Mouse (Mus musculus): Measurements from ENCODE around the gene Abcb4. TPM values are rescaled to one million over a fixed set of nuclear protein-coding genes. Genes with fewer than 3 reads are reported as not detected.
"Not testable (repeated sequence)": the region's sequence is repeated elsewhere in the genome, so short reads cannot be mapped to it uniquely, and the experiment has no call there.

Abcb4 gene
- total RNA-seq, 2 experiments from 2014 or later, result 4.6 to 7.0 TPM

GRCm38 (mm10) chr5:9000006-9000405, 106.5 kb downstream of the Abcb4 start:
- DNase-seq, result not testable (repeated sequence)

DNA sequence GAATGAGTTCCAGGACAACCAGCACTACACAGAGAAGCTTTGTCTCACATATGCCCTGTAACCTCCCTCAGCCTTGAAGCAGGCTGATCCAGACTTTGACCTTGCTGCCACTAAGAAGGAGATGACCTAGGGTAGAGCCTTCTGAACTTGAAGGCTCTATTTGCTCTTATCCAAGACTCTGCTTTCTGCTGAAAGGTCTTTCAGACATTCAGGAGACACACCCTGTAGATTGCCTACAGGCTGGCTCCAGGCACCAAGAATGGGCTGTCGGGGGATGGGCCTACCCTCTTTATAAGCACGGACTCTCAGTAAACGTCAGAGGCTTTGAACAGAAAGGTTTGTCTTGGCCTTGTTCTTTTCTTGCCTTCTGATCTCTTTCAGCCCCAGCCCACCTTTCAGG, 113.1 kb downstream of the Abcb4 start:
- not testable (repeated sequence) for DNase-seq

Other genes starting within 250 kb of the Abcb4 start
- 10 to 100 TPM; 14.8 to 16.2 TPM for gene Abcb1a, start 233.6 kb upstream of the Abcb4 start, total RNA-seq (2021)
- 1 to 10 TPM; 3.3 to 3.5 TPM for gene Abcb1b, start 95.6 kb upstream of the Abcb4 start, total RNA-seq (2021)
- gene Crot, start 103.6 kb downstream of the Abcb4 start, total RNA-seq (2021), result 10 to 100 TPM; 22.6 to 25.4 TPM
- 1 to 10 TPM; 8.5 to 9.6 TPM for gene Tmem243, start 207.0 kb downstream of the Abcb4 start, total RNA-seq (2021)